Mouse (Mus musculus): ENCODE data around the gene Phlpp1. TPM values are rescaled to one million over a fixed set of nuclear protein-coding genes. Genes with fewer than 3 reads are reported as not detected.

Phlpp1 gene
- total RNA-seq (2017): 3.1 and 5.3 TPM in 2 replicates

DNA sequence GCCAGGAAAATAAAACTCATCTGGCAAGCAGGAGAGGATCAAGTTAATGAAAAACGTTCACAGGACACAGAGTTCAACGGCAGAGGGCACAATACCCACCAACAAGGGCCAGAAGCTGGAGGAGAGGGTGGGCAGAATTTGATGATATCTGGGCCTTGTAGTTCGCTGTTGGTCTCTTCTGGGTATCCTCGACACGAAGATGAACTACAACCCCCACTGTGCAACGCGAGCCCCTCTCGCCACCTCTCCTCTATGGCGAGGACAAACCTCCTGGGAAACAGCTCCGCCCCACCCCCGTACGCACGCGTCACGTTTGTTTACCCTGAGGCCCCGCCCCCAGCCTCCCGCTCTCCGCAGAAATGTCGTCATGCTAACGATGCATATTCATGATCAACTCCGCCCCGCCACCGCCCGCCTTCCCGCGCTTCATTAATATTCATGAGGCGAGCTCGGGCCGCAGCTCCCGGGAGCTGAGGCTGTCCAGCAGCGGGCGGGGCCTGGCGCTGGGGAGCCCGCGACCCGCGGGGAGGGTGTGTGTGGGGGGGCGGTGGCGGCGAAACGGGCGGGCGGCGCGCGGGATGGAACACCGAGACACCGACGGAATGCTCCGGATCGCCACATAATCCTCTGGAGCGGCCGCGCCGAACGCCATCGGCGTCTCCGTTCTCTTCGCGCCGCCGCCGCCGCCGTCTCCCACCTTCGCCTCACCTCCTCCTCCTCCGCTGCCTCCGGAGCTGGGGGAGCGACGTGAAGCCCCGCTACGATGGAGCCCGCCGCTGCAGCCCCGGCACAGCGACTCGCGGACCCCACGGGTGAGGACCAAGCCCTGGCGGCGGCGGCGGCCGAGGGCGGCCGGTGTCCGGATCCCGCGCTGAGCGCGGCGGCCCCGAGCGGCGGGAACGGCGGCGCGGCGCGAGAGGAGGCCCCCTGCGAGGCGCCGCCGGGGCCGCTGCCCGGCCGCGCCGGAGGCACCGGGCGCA lies at the start of gene Phlpp1:
Gene Phlpp1 (plus strand): TSS at position 512 of the 980 bp plus-strand sequence.
- ATAC-seq (replicated peaks; ENCODE audit: low read depth, poor library complexity, severe bottlenecking): peak; percentile 95

DNA sequence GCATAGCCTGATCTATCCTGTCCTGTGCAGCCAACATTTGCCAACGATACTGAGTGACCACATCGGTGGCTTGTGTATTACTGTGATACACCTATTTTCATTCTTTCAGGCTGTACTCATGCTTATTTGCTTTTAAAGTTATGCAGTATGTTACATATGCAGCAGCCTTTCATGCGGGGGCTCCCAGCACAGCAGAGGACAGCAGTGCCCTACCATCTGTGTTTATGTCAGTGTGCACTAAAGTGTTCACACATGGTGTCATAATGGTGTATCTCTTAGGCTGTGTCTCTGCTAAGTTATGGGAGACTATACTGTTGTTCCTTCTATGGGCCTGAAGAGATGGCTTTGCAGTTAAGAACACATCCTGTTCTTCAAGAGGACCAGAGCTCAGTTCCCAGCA lies 45.0 kb upstream of the Phlpp1 start:
- ATAC-seq (replicated peaks; ENCODE audit: low read depth, poor library complexity, severe bottlenecking): no peak

DNA sequence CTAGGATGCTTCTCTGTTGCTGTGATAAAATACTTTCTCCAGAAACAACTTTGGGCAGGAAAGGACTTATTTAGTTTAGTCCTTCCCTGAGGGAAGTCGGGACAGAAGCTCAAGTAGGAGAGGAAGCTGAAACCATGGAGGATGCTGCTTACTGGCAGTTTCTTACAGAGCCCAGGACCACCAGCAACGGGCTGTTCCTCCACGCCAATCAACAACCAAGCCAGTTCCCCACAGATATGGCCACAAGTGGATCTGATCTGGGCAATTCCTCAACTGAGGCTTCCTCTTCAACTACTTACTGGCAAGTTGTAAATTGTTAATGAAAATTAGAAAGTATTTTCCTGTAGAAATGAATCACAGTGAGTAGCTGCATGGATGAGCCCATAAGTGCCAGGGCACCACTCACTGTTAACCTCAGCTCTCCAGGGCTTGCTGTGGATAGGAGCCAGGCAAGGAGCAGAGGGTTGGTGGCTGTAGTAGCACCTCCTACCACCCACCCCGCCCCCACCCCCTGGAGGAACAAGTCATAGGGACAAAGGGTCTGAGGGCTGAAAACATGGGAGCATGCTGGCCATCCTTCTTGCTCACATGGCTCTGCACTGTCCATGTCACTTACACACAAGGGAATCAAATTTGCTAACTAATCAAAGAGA lies 39.7 kb upstream of the Phlpp1 start:
- ATAC-seq (replicated peaks; ENCODE audit: low read depth, poor library complexity, severe bottlenecking): peak; percentile 58

DNA sequence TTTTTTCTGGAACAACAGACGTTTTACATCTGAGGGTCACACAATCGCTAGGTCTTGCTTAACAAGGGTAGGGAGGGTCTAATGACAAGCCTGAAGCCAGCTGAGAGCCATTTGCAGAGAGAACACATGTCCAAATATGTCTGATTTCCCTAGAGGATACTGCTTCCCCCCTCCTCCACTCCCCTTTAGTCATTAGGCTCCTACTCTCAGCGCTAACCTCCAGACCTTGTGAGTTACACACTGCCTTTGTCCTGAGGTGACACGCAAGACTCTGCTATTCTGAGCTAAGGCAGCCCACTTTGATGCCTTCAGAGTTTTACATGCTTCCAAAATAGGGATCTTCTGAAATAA lies 39.2 kb upstream of the Phlpp1 start:
- ATAC-seq (replicated peaks; ENCODE audit: low read depth, poor library complexity, severe bottlenecking): no peak

DNA sequence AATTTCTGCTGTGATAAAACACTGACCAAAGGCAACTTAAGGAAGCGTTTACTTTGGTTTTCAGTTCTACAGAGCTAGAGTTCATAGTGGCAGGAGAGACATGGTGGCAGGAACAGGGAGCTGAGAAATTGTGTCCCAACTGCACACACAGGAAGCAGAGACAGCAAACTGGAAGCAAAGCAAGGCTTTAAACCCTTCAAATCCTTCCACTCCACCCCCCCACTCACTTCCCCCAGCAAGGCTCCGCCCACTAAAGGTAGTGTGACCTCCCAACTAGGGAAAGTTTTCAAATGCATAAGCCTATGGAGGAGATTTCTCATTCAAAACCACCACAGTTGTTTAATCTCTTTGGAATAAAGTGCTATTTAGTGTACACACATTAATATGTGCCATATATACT lies 32.9 kb upstream of the Phlpp1 start:
- peak; percentile 45; the same call in 1 of the 2 replicates for ATAC-seq (replicated peaks; ENCODE audit: low read depth, poor library complexity, severe bottlenecking)

DNA sequence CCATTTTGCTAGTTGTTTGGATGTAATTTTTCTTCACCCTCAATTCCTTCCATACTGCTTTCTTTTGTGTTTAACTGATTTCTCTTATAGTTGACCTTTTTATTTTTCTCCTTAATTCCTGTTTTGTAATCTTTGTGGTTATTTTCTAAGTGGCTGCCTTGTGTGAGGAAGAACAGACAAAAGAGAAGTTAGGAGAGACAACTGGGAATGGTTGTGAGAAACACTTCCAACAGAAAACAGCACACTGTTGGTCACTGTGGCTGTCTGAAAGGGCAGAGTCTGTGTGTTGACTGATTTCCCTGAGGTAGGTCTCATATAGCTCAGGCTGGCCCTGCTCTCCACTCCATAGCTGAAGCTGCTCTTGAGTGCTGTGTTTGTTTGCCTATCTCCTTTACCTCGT lies 32.4 kb upstream of the Phlpp1 start:
- ATAC-seq (replicated peaks; ENCODE audit: low read depth, poor library complexity, severe bottlenecking): peak; percentile 36

DNA sequence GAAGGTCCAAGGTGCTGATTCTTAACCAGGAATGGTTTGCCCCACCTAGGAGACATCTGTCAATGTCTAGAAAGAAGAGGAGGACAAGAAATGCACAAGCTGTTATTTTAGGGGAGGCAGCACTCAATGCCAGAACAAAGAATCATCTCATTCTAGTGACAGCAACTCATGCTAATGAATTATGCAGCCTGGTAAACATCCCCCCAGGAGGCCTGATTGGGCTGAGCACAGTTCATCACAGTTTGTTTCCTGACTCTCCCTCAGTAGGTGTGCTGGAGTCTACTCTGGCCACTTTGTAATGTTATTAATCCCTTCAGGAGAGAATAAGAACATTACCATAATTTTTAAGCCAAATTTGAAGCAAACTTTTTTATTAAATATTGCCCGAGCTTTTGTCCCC lies 29.5 kb upstream of the Phlpp1 start:
- ATAC-seq (replicated peaks; ENCODE audit: low read depth, poor library complexity, severe bottlenecking): no peak

DNA sequence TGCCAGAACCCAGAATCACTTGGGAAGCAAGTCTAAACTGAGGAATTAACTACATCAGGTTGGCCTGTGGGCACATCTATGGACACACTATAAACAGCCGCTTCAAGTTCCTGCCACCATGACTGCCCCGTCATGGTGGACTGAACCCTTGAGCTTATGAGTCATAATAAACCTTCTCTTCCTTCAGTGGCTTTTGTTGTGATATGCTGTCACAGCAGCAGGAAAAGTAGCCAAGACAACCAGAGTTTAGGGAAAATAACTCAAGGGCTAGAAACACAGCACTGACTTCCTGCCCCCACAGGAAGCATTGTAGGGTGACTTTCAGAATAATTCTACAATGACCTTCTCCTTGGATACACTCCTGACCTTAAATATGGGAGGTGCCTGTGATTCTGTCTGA lies 27.0 kb upstream of the Phlpp1 start:
- no peak for ATAC-seq (replicated peaks; ENCODE audit: low read depth, poor library complexity, severe bottlenecking)

DNA sequence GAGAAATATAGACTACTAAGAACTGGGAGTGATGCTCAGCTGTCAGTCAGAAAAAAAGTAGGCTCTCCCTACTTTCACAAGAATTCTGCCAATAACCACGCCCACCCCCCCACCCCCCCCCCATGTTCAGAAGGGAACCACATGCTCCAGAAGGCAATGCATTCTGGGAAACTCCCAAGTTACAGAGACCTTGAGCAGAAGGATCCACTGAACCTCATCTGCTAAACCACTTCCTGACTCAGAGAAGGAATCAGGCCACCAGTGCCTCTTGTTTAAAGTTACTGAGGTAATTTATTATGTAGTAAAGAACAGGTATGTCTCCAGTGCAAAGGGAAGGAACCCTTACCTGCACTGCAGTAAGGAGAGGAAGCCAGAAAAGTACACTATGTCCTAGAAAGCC lies 26.5 kb upstream of the Phlpp1 start:
- no peak for ATAC-seq (replicated peaks; ENCODE audit: low read depth, poor library complexity, severe bottlenecking)

DNA sequence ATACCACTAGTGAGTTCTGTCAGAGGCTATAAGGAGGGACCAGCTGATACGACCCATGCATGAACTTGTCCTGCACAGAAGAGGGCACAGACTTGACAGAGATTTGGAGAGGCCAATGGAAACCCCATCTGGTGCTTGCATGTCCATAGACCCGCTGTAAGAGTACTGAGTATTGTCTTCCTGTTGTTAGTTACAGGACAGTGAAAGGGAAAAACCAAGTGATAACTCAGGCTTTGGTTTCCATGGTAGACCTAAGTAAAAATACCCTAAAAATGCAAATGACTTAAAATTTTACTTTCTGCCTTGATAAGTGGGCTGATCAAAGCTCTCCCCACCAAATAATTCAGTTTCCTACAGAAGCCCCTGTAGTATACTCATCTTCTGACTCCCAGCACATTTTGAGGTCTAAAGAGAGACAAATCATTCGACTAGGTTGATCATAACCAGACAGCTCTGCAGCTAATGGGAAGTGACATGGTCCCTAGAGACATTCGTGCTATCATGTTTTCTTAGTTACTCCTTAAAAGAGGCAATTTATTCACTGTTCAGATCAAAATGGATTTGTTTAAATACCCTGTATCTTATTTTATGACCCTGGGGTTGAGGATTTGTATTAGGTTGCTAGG lies 25.9 kb upstream of the Phlpp1 start:
- ATAC-seq (replicated peaks; ENCODE audit: low read depth, poor library complexity, severe bottlenecking): no peak

DNA sequence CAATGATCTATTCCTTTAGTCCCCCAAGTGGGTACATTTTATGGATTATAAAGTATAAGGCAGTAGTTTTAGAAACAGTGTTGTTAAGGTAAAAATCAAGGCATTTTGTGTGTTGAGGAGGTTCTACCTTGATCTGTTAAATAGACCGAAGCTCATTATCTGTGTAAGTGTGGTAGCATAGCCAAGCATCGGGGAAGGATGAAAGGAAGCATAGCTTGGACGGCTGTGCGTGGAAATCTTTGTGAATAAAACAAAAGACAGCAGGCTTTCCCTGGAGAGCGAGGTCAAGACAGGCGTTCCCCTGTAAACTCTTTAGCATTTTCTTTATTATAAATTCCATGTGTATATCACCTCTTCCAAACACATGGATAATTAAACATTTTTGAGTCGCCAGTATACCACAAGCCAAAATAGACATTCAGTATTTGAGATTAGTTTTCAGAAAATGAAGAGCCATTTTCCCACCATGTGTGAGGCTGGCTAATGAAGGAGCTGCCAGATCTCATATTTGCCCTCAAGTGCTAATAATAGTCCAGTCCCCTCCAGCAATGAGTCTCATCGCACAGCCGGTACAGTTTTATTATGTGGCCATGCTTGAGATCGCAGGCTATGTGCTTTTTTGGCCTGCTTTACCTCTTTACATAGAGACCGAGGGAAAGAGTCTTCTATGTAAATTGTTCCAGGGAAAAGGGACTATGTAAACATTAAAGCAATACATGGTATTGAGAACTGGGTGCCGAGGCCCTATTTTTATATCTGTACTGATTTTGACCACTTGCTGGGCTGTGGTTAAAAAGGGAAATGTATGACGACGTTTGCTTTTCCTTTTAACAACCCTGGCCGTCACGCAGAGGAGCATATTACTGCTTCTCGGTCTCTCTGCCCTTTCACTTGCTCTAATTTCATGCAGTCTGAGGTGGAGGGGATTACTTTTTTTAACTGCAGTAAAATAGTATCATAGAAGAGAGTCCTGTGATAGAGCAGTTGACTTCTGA lies 22.9 kb upstream of the Phlpp1 start:
- ATAC-seq (replicated peaks; ENCODE audit: low read depth, poor library complexity, severe bottlenecking): peak; percentile 61

DNA sequence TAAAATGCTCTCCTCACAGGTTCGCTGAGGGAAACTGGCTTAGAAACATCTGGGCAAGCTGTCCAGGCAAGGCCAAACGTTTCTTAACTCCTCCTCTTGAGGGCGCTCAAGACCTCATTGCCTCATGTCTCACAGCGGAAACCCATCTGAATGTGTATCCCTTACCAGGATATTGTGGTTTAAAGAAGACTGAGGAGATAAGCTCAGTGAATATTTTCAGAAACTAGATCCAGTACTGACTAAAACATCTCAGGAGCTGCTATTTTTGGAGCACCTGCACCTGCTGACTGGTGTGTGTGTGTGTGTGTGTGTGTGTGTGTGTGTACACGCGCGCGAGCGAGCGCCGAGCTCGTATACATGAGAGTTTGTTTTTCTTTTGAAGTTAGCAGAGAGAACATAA lies 19.7 kb upstream of the Phlpp1 start:
- peak; percentile 96 for ATAC-seq (replicated peaks; ENCODE audit: low read depth, poor library complexity, severe bottlenecking)

DNA sequence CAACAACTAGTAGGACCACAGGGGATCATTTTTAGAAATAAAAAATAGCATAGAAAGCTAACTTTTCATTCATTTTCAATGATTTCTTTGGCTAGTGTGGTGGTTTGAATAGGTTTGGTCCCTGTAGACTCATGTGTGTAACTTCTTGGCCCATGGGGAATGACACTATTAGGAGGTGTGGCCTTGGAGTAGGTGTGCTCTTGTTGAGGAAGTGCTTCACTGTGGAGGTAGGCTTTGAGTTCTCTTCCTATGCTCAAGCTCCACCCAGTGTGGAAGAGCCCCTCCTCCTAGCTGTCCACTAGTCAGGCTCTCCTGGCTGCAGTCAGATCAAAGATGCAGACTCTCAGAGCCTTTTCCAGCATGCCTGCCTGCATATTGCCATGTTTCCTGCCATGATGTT lies 18.8 kb upstream of the Phlpp1 start:
- 0 out of 2 replicates have a peak, but pooled peaks have one; percentile 8 for ATAC-seq (replicated peaks; ENCODE audit: low read depth, poor library complexity, severe bottlenecking)

DNA sequence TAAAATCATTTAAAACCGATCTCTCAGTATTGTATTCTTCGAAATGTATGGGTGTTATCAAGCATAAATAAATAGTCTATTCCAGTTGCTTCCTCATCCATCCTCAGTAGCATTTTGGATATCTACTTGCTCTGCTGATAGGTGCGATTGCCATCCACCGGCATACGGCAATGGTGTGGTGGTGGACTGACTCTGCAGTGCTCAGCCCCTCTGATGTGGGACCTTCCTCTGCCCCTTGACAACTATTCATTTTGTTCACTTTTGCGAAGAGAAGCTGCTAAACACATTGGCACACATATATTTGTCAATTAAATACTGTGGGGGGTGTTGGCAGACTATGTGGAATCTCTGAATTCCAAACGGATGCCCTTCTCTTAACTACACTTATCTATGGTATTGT lies 17.0 kb upstream of the Phlpp1 start:
- ATAC-seq (replicated peaks; ENCODE audit: low read depth, poor library complexity, severe bottlenecking): no peak

DNA sequence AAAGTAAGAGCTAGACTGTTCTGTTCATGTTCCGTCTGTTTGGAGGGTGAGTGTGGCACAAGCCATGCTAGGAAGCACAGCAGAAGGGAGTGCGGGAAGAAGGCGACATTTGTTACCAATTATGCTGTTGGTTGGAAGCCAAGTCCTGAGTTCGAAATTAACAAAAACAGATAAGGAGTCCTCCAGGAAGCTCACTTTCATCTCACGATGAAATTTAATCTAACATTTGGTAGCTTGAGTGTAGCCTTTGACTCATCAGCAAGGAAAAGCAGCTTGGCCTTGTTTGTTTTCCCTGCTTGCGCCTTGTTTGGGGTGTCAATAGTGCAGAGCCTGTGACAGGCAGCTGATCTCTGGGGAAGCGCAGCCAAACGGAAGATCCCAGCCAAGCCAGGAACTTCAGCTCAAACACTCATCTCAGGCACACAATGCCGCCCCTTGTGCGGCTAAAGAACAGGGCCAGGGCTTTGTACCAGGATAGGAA lies 16.4 kb upstream of the Phlpp1 start:
- no peak for ATAC-seq (replicated peaks; ENCODE audit: low read depth, poor library complexity, severe bottlenecking)

DNA sequence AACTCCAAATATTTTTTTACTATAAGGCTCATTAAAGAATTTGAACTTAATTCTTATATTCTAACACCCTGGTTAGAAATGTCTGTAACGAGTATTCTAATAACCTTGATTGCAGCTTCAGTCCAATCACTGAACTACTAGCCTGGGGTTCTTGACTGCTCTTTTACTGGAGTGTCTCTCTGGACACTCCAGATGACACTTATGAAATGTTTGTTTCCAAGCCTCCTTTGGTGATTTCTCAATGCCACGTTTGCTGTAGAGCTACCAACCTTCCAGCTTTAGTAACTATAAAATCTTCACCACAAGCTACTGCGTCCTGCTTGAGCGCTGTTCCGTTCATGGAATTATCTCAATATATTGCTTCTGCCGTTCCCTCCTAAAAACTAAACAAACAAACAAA lies 15.8 kb upstream of the Phlpp1 start:
- no peak for ATAC-seq (replicated peaks; ENCODE audit: low read depth, poor library complexity, severe bottlenecking)

DNA sequence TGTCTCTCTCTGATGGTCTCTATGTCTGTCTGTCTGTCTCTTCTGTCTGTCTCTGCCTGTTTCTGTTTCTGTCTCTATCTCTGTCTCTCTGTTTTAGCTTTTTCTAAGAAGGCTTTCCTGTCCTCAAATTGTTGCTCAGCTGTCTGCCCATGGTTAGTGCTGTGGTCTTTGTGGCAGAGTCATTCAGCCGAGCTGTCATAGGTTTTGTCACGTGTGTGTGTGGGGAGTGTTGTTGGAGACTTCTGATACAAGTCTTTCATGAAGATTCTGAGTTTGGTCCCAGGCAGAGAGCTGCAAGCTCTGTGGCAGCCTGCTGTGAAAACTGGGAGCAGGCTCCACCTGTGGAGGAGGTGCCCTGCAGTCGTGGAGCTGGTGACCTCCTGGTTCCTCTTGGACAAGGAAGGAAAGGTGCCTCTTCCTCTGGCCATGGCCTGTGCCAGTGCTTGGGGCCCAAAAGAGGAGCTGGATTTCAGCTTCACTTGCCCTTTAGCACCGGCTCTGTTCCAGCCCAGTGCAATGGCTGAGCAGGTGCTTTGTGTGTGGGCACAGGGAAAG lies 13.5 kb upstream of the Phlpp1 start:
- peak; percentile 58 for ATAC-seq (replicated peaks; ENCODE audit: low read depth, poor library complexity, severe bottlenecking)

DNA sequence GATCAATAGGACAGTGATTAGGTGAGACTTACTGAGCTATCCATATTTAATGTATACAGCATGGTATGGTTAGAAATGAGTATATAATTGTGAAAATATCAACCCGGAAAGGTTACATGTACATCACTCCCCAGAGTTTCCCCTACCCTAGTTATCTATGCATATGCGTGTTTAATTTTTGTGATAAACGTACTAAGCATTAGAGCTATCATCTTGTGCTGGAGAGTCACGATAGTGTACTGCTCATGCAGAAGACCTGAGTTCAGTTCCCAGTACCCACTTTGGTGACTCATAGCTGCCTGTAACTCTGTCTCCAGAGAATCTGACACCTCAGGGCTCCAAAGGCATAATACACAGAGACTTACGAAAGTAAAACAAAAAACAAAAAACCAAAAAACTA lies 11.9 kb upstream of the Phlpp1 start:
- ATAC-seq (replicated peaks; ENCODE audit: low read depth, poor library complexity, severe bottlenecking): no peak

DNA sequence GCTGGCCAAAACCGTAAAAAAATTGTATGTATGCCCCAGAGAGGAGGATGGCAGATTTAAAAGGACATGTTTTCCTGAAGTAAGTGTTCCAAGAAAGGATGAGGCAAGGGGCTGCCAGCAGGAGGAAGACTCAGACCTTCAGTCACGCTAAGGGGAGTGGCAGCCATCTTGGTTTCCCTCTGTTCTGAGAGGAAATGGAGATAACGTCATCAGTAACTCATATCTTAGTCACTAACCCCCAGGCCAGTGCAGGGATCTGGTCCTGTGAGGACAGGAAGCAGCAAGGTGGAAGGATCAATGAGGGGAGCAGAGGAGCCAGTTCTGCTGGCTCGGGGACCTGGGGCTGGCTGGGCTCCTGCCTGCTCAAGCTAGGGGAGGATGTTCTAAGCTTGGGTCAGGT lies 10.6 kb upstream of the Phlpp1 start:
- ATAC-seq (replicated peaks; ENCODE audit: low read depth, poor library complexity, severe bottlenecking): no peak

Data from common myeloid progenitor, adult 5-6 weeks (primary cell).